Mouse (Mus musculus): ENCODE results near the gene Fgfr2. TPM values are rescaled to one million over a fixed set of nuclear protein-coding genes. Genes with fewer than 3 reads are reported as not detected.

Fgfr2 gene
- polyA plus RNA-seq, 1 experiment from 2014 or later, result 33.9 TPM

DNA sequence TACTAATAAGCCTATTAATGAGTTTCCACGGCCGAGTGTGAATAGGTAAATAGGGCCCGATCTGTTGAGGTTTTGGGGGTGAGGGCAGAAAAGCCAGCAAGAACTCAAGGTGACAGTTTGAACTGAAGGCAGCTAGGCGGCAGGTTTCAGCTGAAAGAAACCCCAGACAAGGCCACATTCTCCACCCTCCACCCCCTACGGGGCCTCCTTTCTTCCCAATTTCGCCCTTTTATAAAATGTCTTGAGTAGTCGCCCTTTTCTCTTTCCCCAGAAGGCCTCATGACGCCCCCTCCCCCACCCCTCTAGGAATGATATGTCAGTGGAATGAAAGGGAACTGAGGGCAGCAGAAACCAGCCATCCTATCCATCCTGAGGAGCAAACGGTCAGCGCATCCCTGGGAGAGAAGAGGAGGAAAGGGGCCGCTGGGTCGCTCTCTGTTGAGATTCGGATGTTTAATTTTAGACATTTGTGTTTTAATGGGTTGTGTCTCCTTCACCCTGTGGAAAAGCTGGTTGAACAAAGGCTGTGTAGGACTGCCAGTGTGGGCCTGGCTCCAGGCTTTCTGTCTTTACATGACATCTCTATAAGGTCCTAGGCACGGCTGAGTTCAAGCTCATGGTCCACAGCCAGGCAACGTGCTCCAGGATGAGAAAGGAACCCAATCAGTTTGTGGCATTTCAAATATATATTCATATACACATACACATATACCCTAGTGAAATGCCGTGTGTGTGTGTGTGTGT is 2853.9 kb downstream of the Fgfr2 start:
- H3K27me3 ChIP-seq, result peaks cover 24% of the 10 kb centered on the region
- WGBS, result 18% methylated on average over 16 of the region's 16 CpGs
- no peaks in the 10 kb centered on the region for H3K36me3 ChIP-seq
- H3K9ac ChIP-seq, result no peak overlapping the region
- peaks cover 43% of the 10 kb centered on the region for H3K4me1 ChIP-seq (replicated peaks)
- H3K4me3 ChIP-seq, result no peak overlapping the region
- H3K27ac ChIP-seq, result no peak overlapping the region
- no peaks in the 10 kb centered on the region for H3K9me3 ChIP-seq
- no peak for ATAC-seq (ENCODE audit: low FRiP score)
- H3K4me2 ChIP-seq, result no peak overlapping the region

DNA sequence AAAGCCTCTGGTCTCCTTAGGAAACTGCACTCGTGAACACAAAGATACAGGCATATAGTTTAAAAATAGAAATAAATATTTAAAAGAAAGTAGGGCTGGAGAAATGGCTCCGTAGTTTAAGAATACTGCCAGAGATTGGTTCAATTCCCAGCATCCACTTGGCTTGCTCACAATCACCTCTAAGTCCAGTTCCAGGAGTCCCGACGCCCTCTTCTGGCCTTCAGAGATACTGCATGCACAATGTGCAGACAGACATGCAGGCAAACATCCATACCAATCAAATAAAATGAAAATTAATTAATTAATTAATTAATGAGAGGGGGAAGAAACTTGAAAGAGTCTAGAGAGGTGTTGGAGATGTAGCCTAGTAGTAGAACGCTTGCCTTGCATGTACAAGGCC is 2856.1 kb downstream of the Fgfr2 start:
- Histone ChIP-seq H3K4me2 (no peak overlapping the region), H3K9me3 (no peaks in the 10 kb centered on the region), H3K27me3 (peaks cover 21% of the 10 kb centered on the region), H3K36me3 (no peaks in the 10 kb centered on the region), H3K4me1 (replicated peaks) (peaks cover 60% of the 10 kb centered on the region), H3K9ac (no peak overlapping the region), H3K4me3 (no peak overlapping the region), H3K27ac (no peak overlapping the region)
- 33% methylated on average over 5 of the region's 5 CpGs for WGBS
- ATAC-seq (ENCODE audit: low FRiP score), result no peak

DNA sequence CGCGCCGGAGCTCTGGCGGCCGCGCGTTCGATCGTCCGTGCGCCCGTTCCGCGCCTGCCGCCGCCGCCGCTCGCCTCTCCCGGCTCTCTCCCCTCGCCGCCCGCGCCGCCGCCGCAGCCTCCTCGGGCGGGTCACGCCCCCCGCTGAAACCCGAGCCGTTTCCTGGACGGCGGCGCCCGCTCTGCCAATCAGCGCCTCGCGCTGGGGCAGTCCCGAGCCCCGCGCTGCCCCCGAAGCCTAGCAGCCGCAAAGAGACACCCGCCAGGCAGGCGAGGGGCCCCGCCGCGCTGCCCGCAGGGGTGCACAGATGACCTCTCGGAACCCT is 2857.0 kb downstream of the Fgfr2 start:
- peak overlapping the region; percentile 88 for H3K9ac ChIP-seq
- H3K4me2 ChIP-seq, result peak overlapping the region; percentile 96
- H3K36me3 ChIP-seq, result no peaks in the 10 kb centered on the region
- H3K4me3 ChIP-seq, result peak overlapping the region; percentile 65
- H3K27ac ChIP-seq, result peak overlapping the region; percentile 85
- no peaks in the 10 kb centered on the region for H3K9me3 ChIP-seq
- under 1% methylated on average over 52 of the region's 52 CpGs for WGBS
- peaks cover 22% of the 10 kb centered on the region; the same call in 1 of the 2 replicates for H3K27me3 ChIP-seq
- peaks cover 68% of the 10 kb centered on the region for H3K4me1 ChIP-seq (replicated peaks)
- ATAC-seq (ENCODE audit: low FRiP score), result peak; percentile 46; the same call in 1 of the 2 replicates

DNA sequence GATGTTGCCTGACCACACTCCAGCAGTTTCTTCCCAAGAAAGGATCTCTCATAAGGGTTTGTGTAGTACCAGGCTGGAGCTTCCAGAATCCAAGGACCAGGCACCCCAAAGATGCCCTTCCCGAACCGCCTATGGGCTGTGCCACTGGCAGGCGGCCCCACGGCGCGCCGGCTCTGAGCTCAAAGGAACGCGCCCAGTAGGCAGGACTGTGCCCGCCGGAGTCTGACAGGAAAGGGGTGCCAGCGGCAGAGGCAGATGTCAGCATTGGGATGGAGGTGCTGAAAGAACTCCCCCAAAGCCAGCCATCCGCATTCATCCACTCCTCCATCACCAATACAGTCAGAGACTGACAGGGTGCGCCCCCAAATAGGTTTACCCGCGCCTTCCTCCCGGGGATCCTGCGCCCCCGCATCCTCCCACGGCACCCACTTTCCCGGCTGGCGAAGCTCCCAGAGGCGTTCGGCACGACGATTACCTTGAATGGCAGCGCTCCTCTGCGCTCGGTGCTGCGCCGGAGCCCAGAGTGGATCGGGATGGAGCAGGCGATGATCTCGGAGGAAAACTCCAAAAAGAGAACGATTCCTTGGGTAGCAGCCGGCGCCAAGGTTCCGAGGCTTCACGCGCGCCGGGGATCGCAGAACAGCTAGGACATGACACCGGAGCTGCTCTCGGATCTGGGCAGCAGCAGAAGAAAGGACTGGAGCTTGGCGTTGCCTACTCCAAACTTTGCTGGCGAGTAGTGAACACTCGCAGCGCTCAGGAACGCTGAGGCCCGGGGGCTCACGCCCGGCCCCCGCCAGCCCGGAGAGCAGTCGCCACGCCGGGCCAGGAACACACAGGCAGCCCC is 2857.6 kb downstream of the Fgfr2 start:
- no peaks in the 10 kb centered on the region for H3K9me3 ChIP-seq
- peak overlapping the region; percentile 96 for H3K4me2 ChIP-seq
- ATAC-seq (ENCODE audit: low FRiP score), result 0 out of 2 replicates have a peak, but pooled peaks have one; percentile 15
- H3K36me3 ChIP-seq, result no peaks in the 10 kb centered on the region
- peak overlapping the region; percentile 65 for H3K4me3 ChIP-seq
- peaks cover 72% of the 10 kb centered on the region for H3K4me1 ChIP-seq (replicated peaks)
- WGBS, result under 1% methylated on average over 55 of the region's 58 CpGs
- H3K27ac ChIP-seq, result peak overlapping the region; percentile 85
- H3K27me3 ChIP-seq, result peaks cover 26% of the 10 kb centered on the region; the same call in 1 of the 2 replicates
- H3K9ac ChIP-seq, result peak overlapping the region; percentile 88

DNA sequence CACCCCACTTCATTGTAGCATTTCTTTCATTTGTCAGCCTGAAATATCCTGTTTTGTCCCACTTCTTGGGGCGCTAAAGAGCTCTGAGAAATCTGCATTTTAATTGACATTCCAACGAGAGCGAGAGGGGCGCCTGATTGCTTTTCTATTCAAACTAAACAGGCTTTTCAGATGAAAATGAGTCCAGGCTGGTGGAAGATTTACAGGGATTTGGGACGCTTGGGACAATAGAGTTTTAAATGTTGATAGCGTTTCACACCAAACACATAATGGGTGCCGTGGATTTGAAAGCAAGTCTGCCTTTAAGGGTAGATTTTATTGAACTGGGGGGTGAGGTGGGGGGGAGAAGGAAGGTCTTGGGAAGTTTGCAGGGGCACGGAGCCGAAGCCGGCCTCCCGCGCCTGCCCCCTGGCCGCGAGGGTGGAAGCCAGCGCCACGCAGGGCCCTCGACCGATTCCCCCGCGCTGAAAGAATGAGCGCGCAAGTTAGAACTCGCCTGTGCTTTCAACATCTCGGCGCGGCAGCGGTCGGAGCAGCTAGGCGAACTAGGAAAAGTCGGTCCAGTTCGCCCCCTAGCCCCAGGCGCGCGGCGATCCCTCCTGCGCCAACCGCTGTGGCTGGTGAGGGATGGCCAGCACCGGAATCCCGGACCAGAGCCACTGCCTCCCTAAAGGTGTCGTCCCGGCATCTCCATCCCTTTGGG is 2858.4 kb downstream of the Fgfr2 start:
- peak overlapping the region; percentile 96 for H3K4me2 ChIP-seq
- H3K36me3 ChIP-seq, result no peaks in the 10 kb centered on the region
- under 1% methylated on average over 41 of the region's 41 CpGs for WGBS
- peaks cover 22% of the 10 kb centered on the region; the same call in 1 of the 2 replicates for H3K27me3 ChIP-seq
- peak overlapping the region; percentile 85 for H3K27ac ChIP-seq
- no peak for ATAC-seq (ENCODE audit: low FRiP score)
- H3K4me3 ChIP-seq, result peak overlapping the region; percentile 65
- H3K9ac ChIP-seq, result peak overlapping the region; percentile 88
- H3K9me3 ChIP-seq, result no peaks in the 10 kb centered on the region
- H3K4me1 ChIP-seq (replicated peaks), result peaks cover 80% of the 10 kb centered on the region

DNA sequence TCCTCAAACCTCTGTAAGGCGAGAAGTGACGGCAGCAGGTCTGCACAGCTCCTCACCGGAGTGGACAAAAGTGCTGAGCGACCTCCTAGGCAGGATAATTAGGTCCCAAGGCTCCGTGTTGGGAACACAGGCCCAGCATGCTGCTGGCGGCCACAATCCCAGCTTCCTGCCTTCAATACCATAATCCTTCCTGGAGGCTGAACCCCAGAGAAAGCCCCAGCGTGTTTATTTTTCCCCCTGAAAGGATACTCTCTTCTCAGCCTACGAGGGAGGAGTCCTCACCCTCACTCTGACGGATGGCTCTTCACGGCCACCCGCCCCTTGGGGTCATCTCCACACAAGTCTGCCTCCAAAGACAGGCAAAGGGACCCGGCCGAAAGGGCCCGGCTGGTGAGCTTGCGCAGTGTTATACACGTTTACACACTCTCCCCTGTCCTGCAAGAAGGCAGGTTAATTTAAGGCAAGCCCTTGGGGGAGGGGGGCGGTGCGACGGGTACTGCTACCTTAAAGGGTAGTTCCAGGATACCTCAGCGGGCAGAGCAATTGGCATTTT is 2859.3 kb downstream of the Fgfr2 start:
- Histone ChIP-seq H3K4me1 (replicated peaks) (peaks cover 80% of the 10 kb centered on the region), H3K9ac (peak overlapping the region; percentile 88), H3K4me2 (peak overlapping the region; percentile 96), H3K9me3 (no peaks in the 10 kb centered on the region), H3K27ac (peak overlapping the region; percentile 85), H3K36me3 (no peaks in the 10 kb centered on the region), H3K27me3 (peaks cover 19% of the 10 kb centered on the region; the same call in 1 of the 2 replicates), H3K4me3 (peak overlapping the region; percentile 65)
- 0 out of 2 replicates have a peak, but pooled peaks have one; percentile 16 for ATAC-seq (ENCODE audit: low FRiP score)
- 2% methylated on average over 20 of the region's 20 CpGs for WGBS

DNA sequence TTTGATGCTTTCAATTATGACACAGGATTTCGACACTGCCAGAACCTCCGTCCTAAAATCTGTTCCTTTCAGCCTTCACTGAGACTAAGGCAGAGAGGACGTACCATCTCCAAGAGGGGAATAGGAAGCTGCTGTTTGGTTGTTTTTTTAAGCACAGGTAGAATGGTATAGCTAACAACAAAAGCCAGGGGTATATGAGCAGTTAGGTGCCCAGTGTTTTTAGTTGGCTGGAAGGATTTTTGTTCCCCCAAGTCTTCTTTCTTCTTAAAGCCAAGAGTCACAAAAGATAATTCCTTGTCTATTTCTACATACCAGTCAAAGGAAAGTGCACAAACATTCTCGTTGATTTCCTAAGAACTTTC is 2859.9 kb downstream of the Fgfr2 start:
- H3K27ac ChIP-seq, result peak overlapping the region; percentile 85; the same call in 1 of the 2 replicates
- no peaks in the 10 kb centered on the region for H3K36me3 ChIP-seq
- H3K4me2 ChIP-seq, result peak overlapping the region; percentile 96
- no peaks in the 10 kb centered on the region for H3K9me3 ChIP-seq
- 21% methylated on average over 4 of the region's 4 CpGs for WGBS
- no peak for ATAC-seq (ENCODE audit: low FRiP score)
- peak overlapping the region; percentile 88 for H3K9ac ChIP-seq
- H3K4me3 ChIP-seq, result peak overlapping the region; percentile 65
- peaks cover 81% of the 10 kb centered on the region for H3K4me1 ChIP-seq (replicated peaks)
- H3K27me3 ChIP-seq, result peaks cover 19% of the 10 kb centered on the region; the same call in 1 of the 2 replicates

DNA sequence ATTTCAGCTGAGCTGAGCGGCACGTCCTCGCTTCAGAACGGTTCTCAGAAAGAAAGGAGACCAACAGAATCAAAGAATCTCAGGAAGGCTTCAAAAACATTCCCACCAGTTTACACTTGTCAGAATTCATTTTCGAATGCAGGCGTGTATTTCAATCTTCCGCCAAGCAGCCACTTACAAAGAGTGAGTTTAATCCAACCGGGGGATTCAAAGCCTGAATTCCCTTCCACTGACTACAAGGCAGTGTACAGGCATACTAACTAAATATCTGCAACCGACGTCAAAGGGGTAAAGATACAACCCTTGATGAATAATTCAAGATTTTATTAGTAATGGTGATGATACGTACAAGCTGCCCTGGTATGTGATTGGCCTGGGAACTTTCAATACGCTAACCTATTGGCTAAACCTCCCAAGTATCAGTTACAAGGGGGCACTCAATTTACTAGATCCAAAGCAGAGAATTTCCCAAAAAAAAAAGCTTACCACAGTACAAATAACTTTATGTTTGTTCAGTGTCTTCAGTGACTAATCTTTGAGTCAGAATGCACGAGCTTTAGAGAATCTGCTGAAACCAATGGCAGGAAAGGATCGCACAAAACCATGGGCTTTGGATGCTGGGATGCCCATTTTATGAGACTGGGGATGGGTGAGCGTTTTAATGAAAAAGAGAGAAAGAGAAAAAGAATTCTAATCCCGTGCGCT is 2860.5 kb downstream of the Fgfr2 start:
- ATAC-seq (ENCODE audit: low FRiP score), result no peak
- H3K27ac ChIP-seq, result peak overlapping the region; percentile 37; the same call in 1 of the 2 replicates
- no peaks in the 10 kb centered on the region for H3K36me3 ChIP-seq
- peak overlapping the region; percentile 96 for H3K4me2 ChIP-seq
- H3K27me3 ChIP-seq, result peaks cover 19% of the 10 kb centered on the region; the same call in 1 of the 2 replicates
- peaks cover 83% of the 10 kb centered on the region for H3K4me1 ChIP-seq (replicated peaks)
- peak overlapping the region; percentile 65 for H3K4me3 ChIP-seq
- no peaks in the 10 kb centered on the region for H3K9me3 ChIP-seq
- peak overlapping the region; percentile 88 for H3K9ac ChIP-seq
- WGBS, result 18% methylated on average over 17 of the region's 17 CpGs

DNA sequence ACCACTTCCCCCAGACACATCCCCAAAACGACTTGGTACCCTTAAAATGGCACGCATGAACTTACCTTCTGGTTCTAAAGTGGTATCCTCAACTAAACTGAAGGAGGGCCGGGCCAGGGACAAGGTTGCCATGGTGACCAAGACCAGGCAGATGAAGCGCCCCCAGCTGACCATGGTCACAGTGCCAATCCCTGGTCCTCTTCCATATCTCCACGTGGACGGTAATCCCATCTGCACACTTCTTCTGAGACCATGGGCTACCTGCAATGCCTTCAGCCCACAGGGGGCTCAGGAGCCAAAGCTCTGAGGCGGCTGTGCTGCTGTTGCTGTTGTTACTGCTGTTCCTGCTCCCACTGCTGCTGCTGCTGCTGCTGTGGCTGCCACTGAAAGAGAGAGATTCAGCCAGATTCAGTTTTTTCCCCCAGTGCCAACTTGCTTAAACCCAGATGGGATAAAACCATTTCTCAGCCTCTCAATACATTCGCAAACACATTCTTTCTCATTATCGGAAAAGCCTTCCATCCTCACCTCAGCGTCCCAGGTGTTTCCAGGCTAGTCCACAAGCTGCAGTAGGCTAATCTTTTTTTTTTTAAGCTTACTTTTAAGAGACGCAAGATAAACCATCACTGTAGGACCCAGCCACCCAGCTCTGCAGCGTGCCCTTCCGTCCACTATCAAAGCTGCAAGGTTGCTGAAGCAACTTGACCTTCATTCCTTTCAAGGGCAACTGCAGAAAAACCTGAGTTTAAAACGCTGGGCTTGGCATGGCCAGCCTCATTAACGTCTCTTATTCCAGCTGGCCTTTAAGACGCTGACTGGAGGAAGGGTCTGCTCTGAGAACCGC is 2861.2 kb downstream of the Fgfr2 start:
- H3K4me2 ChIP-seq, result peak overlapping the region; percentile 96
- no peaks in the 10 kb centered on the region for H3K9me3 ChIP-seq
- H3K4me3 ChIP-seq, result peak overlapping the region; percentile 65
- peak overlapping the region; percentile 37 for H3K27ac ChIP-seq
- H3K27me3 ChIP-seq, result peaks cover 19% of the 10 kb centered on the region; the same call in 1 of the 2 replicates
- H3K36me3 ChIP-seq, result no peaks in the 10 kb centered on the region
- WGBS, result 28% methylated on average over 17 of the region's 17 CpGs
- no peak for ATAC-seq (ENCODE audit: low FRiP score)
- peaks cover 83% of the 10 kb centered on the region for H3K4me1 ChIP-seq (replicated peaks)
- H3K9ac ChIP-seq, result peak overlapping the region; percentile 88

DNA sequence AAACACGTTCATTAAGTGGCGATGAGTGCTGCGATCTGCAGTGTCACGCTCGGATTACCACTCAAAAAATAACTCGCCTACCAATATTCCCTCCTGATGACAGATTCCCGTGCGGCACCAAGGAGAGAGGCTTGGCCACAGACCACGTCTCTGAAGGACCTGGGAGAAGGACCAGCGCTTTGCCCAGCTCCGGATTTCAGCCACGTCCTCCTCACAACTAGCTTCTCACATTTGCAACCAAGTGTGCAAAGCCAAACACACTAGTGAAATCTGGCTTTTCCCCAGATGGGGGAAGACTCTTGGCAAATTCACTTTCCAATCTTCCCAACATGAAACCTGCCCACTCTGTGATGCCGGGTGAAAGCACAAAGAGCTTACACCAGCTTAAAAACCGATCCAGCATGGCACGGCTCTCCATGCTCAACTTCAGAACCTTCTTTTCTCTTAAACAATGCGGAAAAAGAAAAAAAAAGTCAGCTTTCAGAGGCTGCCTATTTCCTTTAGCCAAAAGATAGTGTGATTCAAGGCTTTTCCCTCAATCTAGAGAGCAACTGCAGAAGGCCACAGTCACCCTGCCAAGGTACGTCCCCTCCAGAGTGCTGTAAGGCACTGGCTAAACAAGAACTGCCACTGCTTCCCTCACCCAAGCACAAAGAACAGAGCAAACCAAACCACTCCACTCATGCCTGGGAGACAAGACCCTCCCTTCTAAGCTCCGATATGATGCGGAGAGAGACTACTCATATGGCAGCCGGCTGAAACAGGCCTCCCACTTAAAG is 2862.1 kb downstream of the Fgfr2 start:
- 0 out of 2 replicates have a peak overlapping the region, but pooled peaks have one; percentile 23 for H3K27ac ChIP-seq
- H3K9me3 ChIP-seq, result no peaks in the 10 kb centered on the region
- 54% methylated on average over 20 of the region's 20 CpGs for WGBS
- H3K4me3 ChIP-seq, result peak overlapping the region; percentile 65
- H3K4me2 ChIP-seq, result peak overlapping the region; percentile 96
- H3K27me3 ChIP-seq, result peaks cover 19% of the 10 kb centered on the region; the same call in 1 of the 2 replicates
- peak overlapping the region; percentile 88 for H3K9ac ChIP-seq
- H3K4me1 ChIP-seq (replicated peaks), result peaks cover 77% of the 10 kb centered on the region
- no peak for ATAC-seq (ENCODE audit: low FRiP score)
- no peaks in the 10 kb centered on the region for H3K36me3 ChIP-seq
